Mouse (Mus musculus) cortical plate, adult 2 months (tissue): Measurements from ENCODE around the gene Rps27rt.

Experiments used
- CTCF ChIP-seq: fragments of 200-500 bp; IDR thresholded peaks from 2 replicates; pipeline ENCODE4 v1.5.1; 2011; ENCODE audit warnings: mild to moderate bottlenecking, control low read depth, low read length; ENCODE audit not compliant: insufficient read depth; ENCODE audit errors: extremely low read depth
- POLR2A ChIP-seq: fragments of 200-500 bp; IDR thresholded peaks from 2 replicates; pipeline ENCODE4 v1.6.1; 2011; ENCODE audit warnings: mild to moderate bottlenecking, low read length, control low read depth; ENCODE audit not compliant: insufficient read depth; ENCODE audit errors: extremely low read depth

DNA sequence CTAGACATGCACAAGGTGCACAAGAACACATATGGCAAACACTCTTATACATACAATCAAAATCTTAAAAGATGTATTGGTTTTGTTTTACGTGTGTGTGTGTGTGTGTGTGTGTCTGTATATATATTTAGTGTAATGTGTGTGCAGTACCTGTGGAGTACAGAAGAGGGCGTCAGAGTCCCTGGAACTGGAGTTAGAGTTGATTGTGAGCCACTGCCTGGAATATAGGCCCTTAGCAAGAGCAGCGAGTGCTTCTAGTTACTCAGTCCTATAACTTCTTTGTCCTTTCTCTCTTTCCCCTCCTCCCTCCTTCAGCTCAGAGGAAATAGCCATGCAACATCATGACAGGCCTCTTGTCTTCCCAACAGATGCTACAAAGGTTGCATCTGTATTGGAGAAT is 40.6 kb upstream of the Rps27rt start:
- TF ChIP-seq CTCF (no peak), POLR2A (no peak)
